Comparison of ENCODE assay signal across 20 mouse cellular contexts in the genomic region with DNA sequence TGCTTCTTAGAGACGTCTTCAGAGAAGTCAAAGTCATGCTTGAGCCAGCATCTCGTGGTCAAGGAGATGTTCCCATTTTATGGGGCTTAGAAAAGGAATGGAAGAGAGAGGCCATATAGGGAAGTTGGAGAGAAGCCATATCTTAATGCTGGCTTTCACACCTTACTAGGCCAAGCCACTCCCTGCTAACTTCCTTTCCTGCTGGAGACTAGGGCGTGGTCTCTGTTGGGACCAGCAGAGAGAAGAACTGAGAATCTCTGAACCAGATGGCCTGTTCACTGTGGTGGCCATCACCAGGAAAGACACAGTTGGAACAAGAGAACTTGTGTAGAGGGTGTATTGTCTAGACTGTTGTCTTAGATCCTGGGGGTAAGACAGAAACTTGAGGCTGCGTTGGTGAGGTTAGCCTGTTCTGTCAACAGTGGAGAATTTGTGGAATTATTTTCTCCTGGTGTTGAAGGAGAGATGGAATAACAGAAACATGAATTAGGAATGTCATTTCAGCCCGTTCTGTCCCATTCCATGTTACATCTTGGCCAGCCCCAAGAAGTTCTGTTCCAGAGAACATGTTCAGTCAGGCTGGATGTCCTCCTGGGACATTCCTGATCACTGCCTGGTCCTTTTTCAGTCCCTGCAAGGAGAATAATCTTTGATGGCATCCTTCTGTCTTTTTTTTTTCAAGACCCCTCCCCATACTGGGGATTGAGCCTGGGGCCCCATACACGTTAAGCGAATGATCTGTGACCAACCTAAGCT.
DNase-seq lines count a peak whose midpoint lies in the region; ATAC-seq and TF ChIP-seq lines count a peak whose summit lies in the region.
"Had no signal": no experiment of that assay in that cellular context is flagged by ENCODE, and none has a peak within 500 bp of the region (broad histone marks: within the 10 kb centered on the region; RNA-seq: fewer than 3 reads in every experiment).

No protein-coding gene starts in this region.

- H3K4me2 ChIP-seq in heart, postnatal 0 days (ENCODE audit: low read depth, low read length), result no peak overlapping the region
- H3K4me2 ChIP-seq in heart, embryonic 11.5 days, result no peak overlapping the region
- H3K4me2 ChIP-seq: hindbrain, embryonic 14.5 days; limb, embryonic 15.5 days; liver, embryonic 15.5 days; midbrain, embryonic 15.5 days had no signal

- H3K9me3 ChIP-seq in heart, postnatal 0 days (replicated peaks; ENCODE audit: control insufficient read depth, low read length), result no peaks in the 10 kb centered on the region
- H3K9me3 ChIP-seq in heart, embryonic 11.5 days (replicated peaks; ENCODE audit: control insufficient read depth, low read length), result no peaks in the 10 kb centered on the region
- H3K9me3 ChIP-seq: limb, embryonic 15.5 days; liver, embryonic 15.5 days; midbrain, embryonic 15.5 days had no signal

- ATAC-seq in heart, postnatal 0 days (ENCODE audit: insufficient read depth, low read depth), result no peak
- ATAC-seq in heart, embryonic 11.5 days (replicated peaks; ENCODE audit: insufficient number of reproducible peaks, low FRiP score, low TSS enrichment), result no peak
- ATAC-seq in common myeloid progenitor, adult 5-6 weeks (replicated peaks; ENCODE audit: low read depth, poor library complexity, severe bottlenecking), result peak; percentile 30
- peak; percentile 62 for ATAC-seq in megakaryocyte progenitor cell, adult 5-6 weeks (replicated peaks; ENCODE audit: poor library complexity)
- ATAC-seq: forebrain, embryonic 16.5 days; midbrain, embryonic 15.5 days; Patski had no signal

- no peak overlapping the region for H3K9ac ChIP-seq in heart, postnatal 0 days (replicated peaks; ENCODE audit: low read depth, low read length)
- no peak overlapping the region for H3K9ac ChIP-seq in heart, embryonic 11.5 days (ENCODE audit: low read depth, low read length)
- H3K9ac ChIP-seq: hindbrain, embryonic 14.5 days; limb, embryonic 15.5 days; liver, embryonic 15.5 days; midbrain, embryonic 15.5 days had no signal

- no peak overlapping the region for H3K4me3 ChIP-seq in heart, postnatal 0 days (ENCODE audit: low read depth, low read length)
- no peak overlapping the region for H3K4me3 ChIP-seq in heart, embryonic 11.5 days (ENCODE audit: low read depth, low read length)
- H3K4me3 ChIP-seq: layer of hippocampus, adult 2 months; limb, embryonic 15.5 days; liver, embryonic 15.5 days; midbrain, embryonic 15.5 days had no signal

- no peak for DNase-seq in heart, postnatal 0 days (ENCODE audit: low spot score)
- DNase-seq in MEL-GATA-1-ER (ENCODE audit: extremely low read depth, low read depth), result peak; percentile 60
- DNase-seq in cerebellum, adult 9-11 months, result no peak
- DNase-seq in layer of hippocampus, postnatal 14 days (ENCODE audit: low spot score in 2 of 2), result no peak
- DNase-seq: adrenal gland, postnatal 25 days; cerebellum, postnatal 14 days; embryo, embryonic 11 days; right cerebral cortex, postnatal 4 days; thymus, postnatal 14 days had no signal

- peak overlapping the region; percentile 27 for H3K27ac ChIP-seq in heart, postnatal 0 days (ENCODE audit: low read depth)
- no peak overlapping the region for H3K27ac ChIP-seq in heart, embryonic 11.5 days (ENCODE audit: low read depth, low read length)
- H3K27ac ChIP-seq: hindbrain, embryonic 14.5 days; layer of hippocampus, adult 2 months; limb, embryonic 15.5 days; liver, embryonic 15.5 days; midbrain, embryonic 15.5 days; stomach, postnatal 0 days had no signal

- H3K36me3 ChIP-seq in heart, postnatal 0 days (replicated peaks; ENCODE audit: control insufficient read depth, insufficient read depth, low read length), result no peaks in the 10 kb centered on the region
- H3K36me3 ChIP-seq in heart, embryonic 11.5 days (ENCODE audit: control insufficient read depth, insufficient read depth, low read length), result no peaks in the 10 kb centered on the region
- H3K36me3 ChIP-seq: limb, embryonic 15.5 days; liver, embryonic 15.5 days; midbrain, embryonic 15.5 days had no signal

- no peak for TF ChIP-seq CTCF in heart, postnatal 0 days (IDR thresholded peaks at IDR 0.05; ENCODE audit: low read depth)

- no peak for TF ChIP-seq EP300 in heart, postnatal 0 days (IDR thresholded peaks at IDR 0.05; ENCODE audit: low read depth)

- 83% methylated on average over 7 of the region's 7 CpGs for WGBS in heart, postnatal 0 days
- WGBS in heart, embryonic 11.5 days (ENCODE audit: insufficient replicate concordance), result 81% methylated on average over 7 of the region's 7 CpGs

- peaks cover 16% of the 10 kb centered on the region for H3K4me1 ChIP-seq in heart, postnatal 0 days (ENCODE audit: control insufficient read depth, insufficient read depth)
- H3K4me1 ChIP-seq in heart, embryonic 11.5 days (ENCODE audit: control insufficient read depth, insufficient read depth, low read length), result peaks cover 8% of the 10 kb centered on the region

- H3K27me3 ChIP-seq in heart, postnatal 0 days (ENCODE audit: control insufficient read depth, insufficient read depth, low read length), result no peaks in the 10 kb centered on the region
- H3K27me3 ChIP-seq in heart, embryonic 11.5 days (ENCODE audit: control insufficient read depth, insufficient read depth, low read length), result no peaks in the 10 kb centered on the region
- H3K27me3 ChIP-seq: limb, embryonic 15.5 days; liver, embryonic 15.5 days; midbrain, embryonic 15.5 days; Patski had no signal

Comparison
In these comparisons a context has a peak if more than half of its experiments do, and no peak if none do; other contexts are left out.
1. ATAC-seq: peak in common myeloid progenitor, adult 5-6 weeks (single experiment) and megakaryocyte progenitor cell, adult 5-6 weeks (single experiment); none in heart, postnatal 0 days (single experiment) and heart, embryonic 11.5 days (single experiment).